ENCODE assay signal across 12 mouse cellular contexts in the genomic region with DNA sequence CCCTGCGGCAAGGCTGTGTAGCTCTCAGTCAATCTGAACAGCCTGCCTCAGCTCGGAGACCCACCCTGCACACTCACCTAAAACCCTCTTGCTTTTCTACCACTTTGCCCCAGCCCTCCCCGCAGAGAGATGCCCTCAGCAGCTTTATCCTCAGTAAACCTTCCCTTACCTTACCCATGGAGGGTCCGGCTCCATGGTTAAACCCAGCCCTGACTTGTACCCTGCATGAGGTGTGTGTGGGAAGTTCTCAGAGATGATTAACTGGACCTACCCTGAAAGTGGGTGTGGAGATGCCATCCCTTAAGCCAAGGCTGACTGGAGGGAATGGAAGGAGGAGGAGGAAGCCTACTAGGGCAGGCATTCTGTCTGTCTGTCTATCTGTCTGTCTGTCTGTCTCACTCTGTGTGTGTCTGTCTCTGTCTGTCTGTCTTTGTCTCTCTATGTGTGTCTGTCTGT.
"Had no signal": no experiment of that assay in that cellular context is flagged by ENCODE, and none has a peak within 500 bp of the region (broad histone marks: within the 10 kb centered on the region; RNA-seq: fewer than 3 reads in every experiment).

No protein-coding gene starts in this region.

- H3K4me1 ChIP-seq: liver, embryonic 12.5 days; stomach, embryonic 15.5 days had no signal

- H3K36me3 ChIP-seq: limb, embryonic 15.5 days; liver, embryonic 12.5 days; midbrain, embryonic 10.5 days; neural tube, embryonic 13.5 days; stomach, embryonic 15.5 days had no signal

- H3K9me3 ChIP-seq: limb, embryonic 15.5 days; liver, embryonic 12.5 days; midbrain, embryonic 10.5 days; neural tube, embryonic 13.5 days; stomach, embryonic 15.5 days had no signal

- H3K4me2 ChIP-seq: limb, embryonic 15.5 days; liver, embryonic 12.5 days; lung, embryonic 14.5 days; neural tube, embryonic 13.5 days; stomach, embryonic 15.5 days had no signal

- H3K27me3 ChIP-seq: limb, embryonic 15.5 days; liver, embryonic 12.5 days; neural tube, embryonic 13.5 days; stomach, embryonic 15.5 days had no signal

- H3K9ac ChIP-seq: limb, embryonic 15.5 days; liver, embryonic 12.5 days; lung, embryonic 14.5 days; neural tube, embryonic 13.5 days; stomach, embryonic 15.5 days had no signal

- DNase-seq: lung, embryonic 14.5 days; lung, postnatal 10 days; retina, postnatal 1 day; thymus, postnatal 36 days had no signal

- H3K4me3 ChIP-seq: left cerebral cortex, adult 2 months; limb, embryonic 15.5 days; liver, embryonic 12.5 days; midbrain, embryonic 10.5 days; neural tube, embryonic 13.5 days; stomach, embryonic 15.5 days had no signal

- ATAC-seq: hindbrain, postnatal 0 days; liver, embryonic 12.5 days; midbrain, embryonic 16.5 days had no signal

- H3K27ac ChIP-seq: hindbrain, postnatal 0 days; left cerebral cortex, adult 2 months; limb, embryonic 15.5 days; liver, embryonic 12.5 days; midbrain, embryonic 10.5 days; neural tube, embryonic 13.5 days; stomach, embryonic 15.5 days had no signal
